Mouse (Mus musculus) limb, embryonic 13.5 days (tissue): ENCODE results near the gene Cacna1i. TPM values are rescaled to one million over a fixed set of nuclear protein-coding genes. Genes with fewer than 3 reads are reported as not detected.

Experiments
- ATAC-seq: fragments of 200-750 bp; cut with Nextera tagmentation; 2 replicates; pipeline ENCODE4 v1.8.0; 2017; ENCODE audit warnings: low read depth, moderate number of reproducible peaks, moderate TSS enrichment; ENCODE audit not compliant: low FRiP score
- H3K27ac ChIP-seq: fragments of 300-500 bp; sonication (generic); 2 replicates; pipeline ENCODE4 v1.5.1; 2015; ENCODE audit warnings: inconsistent platforms, mild to moderate bottlenecking, moderate library complexity
- H3K27me3 ChIP-seq: fragments of 300-500 bp; sonication (generic); 2 replicates; pipeline ENCODE4 v1.6.1; 2015; ENCODE audit warnings: mild to moderate bottlenecking, inconsistent platforms
- H3K36me3 ChIP-seq: fragments of 300-500 bp; sonication (generic); 2 replicates; pipeline ENCODE4 v1.6.1; 2015; ENCODE audit warnings: inconsistent platforms, mild to moderate bottlenecking, moderate library complexity
- H3K4me1 ChIP-seq: fragments of 300-500 bp; sonication (generic); 2 replicates; pipeline ENCODE4 v1.6.1; 2015; ENCODE audit warnings: inconsistent platforms
- H3K4me2 ChIP-seq: fragments of 300-500 bp; sonication (generic); replicated peaks from 2 replicates; pipeline ENCODE4 v1.6.1; 2015; ENCODE audit warnings: inconsistent platforms, mild to moderate bottlenecking, moderate library complexity
- H3K4me3 ChIP-seq: fragments of 300-500 bp; sonication (generic); 2 replicates; pipeline ENCODE4 v1.5.1; 2015; ENCODE audit warnings: moderate library complexity, mild to moderate bottlenecking, inconsistent platforms
- H3K9ac ChIP-seq: fragments of 300-500 bp; sonication (generic); 2 replicates; pipeline ENCODE4 v1.6.1; 2015; ENCODE audit warnings: mild to moderate bottlenecking, inconsistent platforms
- H3K9me3 ChIP-seq: fragments of 300-500 bp; sonication (generic); 2 replicates; pipeline ENCODE4 v1.6.1; 2016; ENCODE audit warnings: inconsistent platforms
- WGBS: fragments of 180-500 bp; shearing (Covaris S2); methylation state at CpG from one replicate; pipeline ENCODE4 v1.1.7; 2015; 5-methylcytosine and 5-hydroxymethylcytosine counted together
- polyA plus RNA-seq: library from polyadenylated mRNA; unstranded; fragments of >200 nt; fragmentation: Nextera tagmentation; extraction: Ambion mirVana; gene quantifications from 2 replicates; pipeline ENCODE4 v1.2.1, GENCODE M21; 2015

The Cacna1i gene
- polyA plus RNA-seq, 1 experiment from 2014 or later: 0.03 TPM

- Histone ChIP-seq H3K4me1 (no peaks in the 10 kb centered on the region), H3K4me2 (no peak overlapping the region), H3K9me3 (no peaks in the 10 kb centered on the region), H3K27ac (no peak overlapping the region), H3K4me3 (no peak overlapping the region), H3K36me3 (no peaks in the 10 kb centered on the region), H3K27me3 (no peaks in the 10 kb centered on the region), H3K9ac (no peak overlapping the region)
- ATAC-seq: no peak
- 87% methylated on average over 2 of the region's 2 CpGs for WGBS
Measured at GRCm38 (mm10) chr15:80387185-80387584, 100.1 kb downstream of the Cacna1i start.

- Histone ChIP-seq H3K4me2 (no peak overlapping the region), H3K9ac (no peak overlapping the region), H3K4me1 (no peaks in the 10 kb centered on the region), H3K9me3 (no peaks in the 10 kb centered on the region), H3K4me3 (no peak overlapping the region), H3K27me3 (no peaks in the 10 kb centered on the region), H3K36me3 (no peaks in the 10 kb centered on the region), H3K27ac (no peak overlapping the region)
- WGBS: 84% methylated on average over 14 of the region's 14 CpGs
- ATAC-seq: no peak
Measured at GRCm38 (mm10) chr15:80391791-80392190, 104.8 kb downstream of the Cacna1i start.

DNA sequence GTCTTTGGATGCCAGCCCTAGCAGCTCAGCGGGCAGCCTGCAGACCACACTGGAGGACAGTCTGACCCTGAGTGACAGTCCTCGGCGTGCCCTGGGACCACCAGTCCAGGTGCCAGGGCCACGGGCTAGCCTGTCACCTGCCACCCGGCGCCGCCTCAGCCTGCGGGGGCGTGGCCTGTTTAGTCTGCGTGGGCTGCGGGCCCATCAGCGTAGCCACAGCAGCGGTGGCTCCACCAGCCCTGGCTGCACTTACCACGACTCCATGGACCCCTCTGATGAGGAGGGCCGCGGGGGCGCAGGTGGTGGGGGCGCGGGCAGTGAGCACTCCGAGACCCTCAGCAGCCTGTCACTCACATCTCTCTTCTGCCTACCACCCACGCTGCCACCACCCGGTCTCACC lies 108.0 kb downstream of the Cacna1i start:
- H3K4me3 ChIP-seq: no peak overlapping the region
- no peak overlapping the region for H3K27ac ChIP-seq
- H3K9ac ChIP-seq: no peak overlapping the region
- H3K27me3 ChIP-seq: no peaks in the 10 kb centered on the region
- WGBS: 58% methylated on average over 22 of the region's 22 CpGs
- ATAC-seq: no peak
- H3K4me2 ChIP-seq: no peak overlapping the region
- H3K36me3 ChIP-seq: no peaks in the 10 kb centered on the region
- H3K4me1 ChIP-seq: no peaks in the 10 kb centered on the region
- H3K9me3 ChIP-seq: peaks cover 5% of the 10 kb centered on the region; the same call in 1 of the 2 replicates

DNA sequence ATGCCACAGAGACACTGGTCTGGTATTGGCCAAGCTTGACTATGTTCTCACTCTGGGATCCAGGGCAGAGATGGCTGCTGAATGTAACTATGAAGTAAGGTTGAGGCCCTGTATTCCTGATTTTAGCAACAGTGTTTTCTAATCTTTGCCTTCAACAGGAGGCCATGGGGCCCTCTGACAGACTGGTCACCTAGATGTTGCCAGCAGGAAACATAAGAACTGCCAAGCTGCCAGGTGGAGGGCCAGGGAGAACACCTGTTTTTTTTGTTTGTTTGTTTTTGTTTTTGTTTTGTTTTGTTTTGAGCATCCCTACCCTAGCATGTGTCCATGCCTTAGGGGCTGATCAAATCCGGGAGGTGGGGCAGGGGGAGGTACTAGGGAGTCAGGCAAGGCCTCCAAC lies 112.4 kb downstream of the Cacna1i start:
- no peaks in the 10 kb centered on the region for H3K27me3 ChIP-seq
- peaks cover 7% of the 10 kb centered on the region; the same call in 1 of the 2 replicates for H3K9me3 ChIP-seq
- no peak overlapping the region for H3K9ac ChIP-seq
- no peaks in the 10 kb centered on the region for H3K36me3 ChIP-seq
- H3K27ac ChIP-seq: no peak overlapping the region
- no peak overlapping the region for H3K4me3 ChIP-seq
- no peak overlapping the region for H3K4me2 ChIP-seq
- no peaks in the 10 kb centered on the region for H3K4me1 ChIP-seq
- 72% methylated on average over 1 of the region's 1 CpGs for WGBS
- no peak for ATAC-seq

GRCm38 (mm10) chr15:80401387-80401898 lies 114.4 kb downstream of the Cacna1i start:
- ATAC-seq: no peak

DNA sequence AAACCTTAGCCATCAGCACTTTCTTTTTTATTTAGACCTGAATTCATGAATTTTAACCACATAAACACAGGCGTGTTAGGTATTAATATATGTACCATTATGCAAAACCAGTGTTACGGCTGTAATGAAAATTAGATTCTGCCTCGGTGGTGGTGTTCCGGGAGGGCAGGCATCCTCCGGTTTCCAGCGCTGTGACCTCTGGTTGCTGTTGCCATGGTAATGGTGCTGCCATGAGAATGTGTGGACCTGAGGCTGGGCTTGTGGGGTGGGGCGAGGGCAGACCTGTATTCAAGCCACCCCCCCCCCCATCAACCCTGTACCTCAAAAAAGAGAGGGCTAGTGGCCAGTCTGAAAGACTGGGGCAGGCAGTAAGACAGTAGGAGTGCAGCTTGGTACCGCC lies 114.9 kb downstream of the Cacna1i start:
- Histone ChIP-seq H3K27me3 (no peaks in the 10 kb centered on the region), H3K36me3 (no peaks in the 10 kb centered on the region), H3K27ac (no peak overlapping the region), H3K4me1 (no peaks in the 10 kb centered on the region), H3K4me3 (no peak overlapping the region), H3K9ac (no peak overlapping the region), H3K9me3 (peaks cover 8% of the 10 kb centered on the region; the same call in 1 of the 2 replicates), H3K4me2 (no peak overlapping the region)
- 76% methylated on average over 8 of the region's 8 CpGs for WGBS
- no peak for ATAC-seq

More at GRCm38 (mm10) chr15:80401387-80401898, 114.4 kb downstream of the Cacna1i start:
- no peak overlapping the region for H3K27ac ChIP-seq
- no peaks in the 10 kb centered on the region for H3K27me3 ChIP-seq
- peaks cover 8% of the 10 kb centered on the region; the same call in 1 of the 2 replicates for H3K9me3 ChIP-seq
- 75% methylated on average over 2 of the region's 2 CpGs for WGBS
- H3K4me1 ChIP-seq: no peaks in the 10 kb centered on the region
- H3K4me3 ChIP-seq: no peak overlapping the region
- no peak overlapping the region for H3K9ac ChIP-seq
- H3K4me2 ChIP-seq: no peak overlapping the region
- no peaks in the 10 kb centered on the region for H3K36me3 ChIP-seq

- Histone ChIP-seq H3K4me2 (no peak overlapping the region), H3K27ac (no peak overlapping the region), H3K4me3 (no peak overlapping the region), H3K9me3 (0 out of 2 replicates have a peak, but pooled peaks cover 4% of the 10 kb centered on the region), H3K36me3 (no peaks in the 10 kb centered on the region), H3K9ac (no peak overlapping the region), H3K27me3 (no peaks in the 10 kb centered on the region), H3K4me1 (no peaks in the 10 kb centered on the region)
- no peak for ATAC-seq
- WGBS: 41% methylated on average over 1 of the region's 1 CpGs
Measured at GRCm38 (mm10) chr15:80407873-80408272, 120.8 kb downstream of the Cacna1i start.

DNA sequence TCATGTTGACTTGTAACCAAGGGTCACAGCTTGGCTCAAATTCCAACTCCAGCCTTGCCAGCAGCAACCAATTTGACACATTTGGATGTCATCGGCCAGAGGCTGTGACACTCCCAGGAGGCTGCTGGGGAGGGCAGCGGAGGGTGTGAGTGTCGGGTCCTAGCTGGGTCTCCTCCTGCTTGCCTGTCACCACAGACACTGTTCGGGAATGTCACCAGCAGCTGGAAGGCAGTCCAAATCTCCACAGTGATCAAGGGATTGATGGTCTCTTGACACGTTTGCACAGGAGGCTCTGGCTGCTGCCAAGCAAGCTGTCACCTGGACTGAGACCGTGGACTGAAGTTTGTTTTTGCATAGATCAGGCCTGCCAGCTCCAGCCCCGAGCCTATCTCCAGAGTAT lies 123.6 kb downstream of the Cacna1i start:
- H3K4me1 ChIP-seq: 0 out of 2 replicates have a peak, but pooled peaks cover 5% of the 10 kb centered on the region
- no peak overlapping the region for H3K4me2 ChIP-seq
- 55% methylated on average over 7 of the region's 7 CpGs for WGBS
- no peaks in the 10 kb centered on the region for H3K9me3 ChIP-seq
- no peak overlapping the region for H3K9ac ChIP-seq
- H3K36me3 ChIP-seq: no peaks in the 10 kb centered on the region
- no peaks in the 10 kb centered on the region for H3K27me3 ChIP-seq
- no peak overlapping the region for H3K27ac ChIP-seq
- H3K4me3 ChIP-seq: no peak overlapping the region
- ATAC-seq: no peak

DNA sequence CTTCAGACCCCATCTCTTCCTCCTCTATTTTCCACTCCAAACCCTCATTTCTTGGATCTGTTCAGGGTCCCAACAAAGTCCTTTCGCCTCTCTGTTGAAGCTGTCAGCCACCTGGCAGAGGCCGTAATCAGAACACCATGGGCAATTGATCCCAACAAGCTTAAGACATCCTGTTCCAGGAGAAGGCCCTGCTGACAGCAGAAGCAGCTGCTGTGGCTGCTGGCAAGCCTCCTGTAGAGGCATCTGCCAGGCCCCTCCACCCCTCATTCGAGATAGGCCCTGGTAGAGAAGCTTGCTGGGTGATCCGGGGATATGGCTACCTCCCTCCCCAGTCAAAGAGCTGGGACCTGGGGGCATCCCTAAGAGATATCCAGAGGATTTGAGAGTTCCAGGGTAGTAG lies 126.0 kb downstream of the Cacna1i start:
- ATAC-seq: no peak
- no peak overlapping the region for H3K9ac ChIP-seq
- H3K27me3 ChIP-seq: no peaks in the 10 kb centered on the region
- no peak overlapping the region for H3K4me3 ChIP-seq
- H3K4me2 ChIP-seq: no peak overlapping the region
- 61% methylated on average over 4 of the region's 4 CpGs for WGBS
- no peaks in the 10 kb centered on the region for H3K36me3 ChIP-seq
- H3K9me3 ChIP-seq: no peaks in the 10 kb centered on the region
- peaks cover 9% of the 10 kb centered on the region; the same call in 1 of the 2 replicates for H3K4me1 ChIP-seq
- no peak overlapping the region for H3K27ac ChIP-seq

DNA sequence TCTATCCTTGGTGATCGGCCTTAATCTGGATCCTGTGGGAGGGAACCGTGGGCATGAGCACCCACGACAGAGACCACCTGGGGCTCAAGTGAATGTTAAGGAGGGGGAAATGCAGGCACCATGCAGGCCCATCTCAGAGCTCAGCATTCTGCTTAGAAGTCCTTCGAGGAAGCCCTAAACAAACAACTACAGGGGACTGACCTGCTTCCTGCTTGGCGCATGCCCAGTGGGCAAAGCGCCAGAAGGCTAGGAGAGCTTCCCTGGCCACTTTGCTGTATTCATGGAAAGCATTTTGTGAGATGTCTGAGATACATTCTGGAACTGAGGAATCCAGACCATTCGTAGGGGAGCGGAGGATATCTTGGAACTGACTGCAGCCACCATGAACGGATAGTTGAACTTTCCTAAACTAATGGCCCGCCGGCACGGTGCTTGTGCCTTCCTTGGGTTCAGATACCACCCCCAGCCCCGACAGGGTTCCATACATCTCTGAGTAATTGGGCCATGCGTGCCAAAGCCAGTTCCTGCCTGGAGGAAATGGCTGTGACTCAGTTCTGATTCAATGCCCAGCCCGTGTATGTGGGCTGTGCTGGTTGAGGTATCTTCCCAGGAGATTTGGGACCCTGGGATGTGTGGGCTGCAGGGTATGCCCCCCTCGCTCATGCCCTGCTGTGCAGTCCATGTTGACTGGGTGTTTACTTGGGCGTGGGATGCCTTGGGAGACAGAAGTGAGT lies 127.1 kb downstream of the Cacna1i start:
- Histone ChIP-seq H3K36me3 (no peaks in the 10 kb centered on the region), H3K27ac (no peak overlapping the region), H3K9ac (no peak overlapping the region), H3K4me3 (no peak overlapping the region), H3K4me1 (peaks cover 9% of the 10 kb centered on the region; the same call in 1 of the 2 replicates), H3K9me3 (no peaks in the 10 kb centered on the region), H3K4me2 (no peak overlapping the region), H3K27me3 (no peaks in the 10 kb centered on the region)
- no peak for ATAC-seq
- WGBS: 85% methylated on average over 17 of the region's 17 CpGs

- H3K27ac ChIP-seq: no peak overlapping the region
- no peak for ATAC-seq
- 86% methylated on average over 4 of the region's 4 CpGs for WGBS
- no peaks in the 10 kb centered on the region for H3K9me3 ChIP-seq
- no peak overlapping the region for H3K4me2 ChIP-seq
- H3K4me3 ChIP-seq: no peak overlapping the region
- H3K9ac ChIP-seq: no peak overlapping the region
- H3K36me3 ChIP-seq: no peaks in the 10 kb centered on the region
- no peaks in the 10 kb centered on the region for H3K27me3 ChIP-seq
- peaks cover 9% of the 10 kb centered on the region; the same call in 1 of the 2 replicates for H3K4me1 ChIP-seq
Measured at GRCm38 (mm10) chr15:80415132-80415531, 128.1 kb downstream of the Cacna1i start.

- Histone ChIP-seq H3K4me1 (peaks cover 9% of the 10 kb centered on the region; the same call in 1 of the 2 replicates), H3K4me2 (no peak overlapping the region), H3K9me3 (no peaks in the 10 kb centered on the region), H3K36me3 (no peaks in the 10 kb centered on the region), H3K4me3 (no peak overlapping the region), H3K9ac (no peak overlapping the region), H3K27ac (no peak overlapping the region), H3K27me3 (no peaks in the 10 kb centered on the region)
- 47% methylated on average over 8 of the region's 9 CpGs for WGBS
- ATAC-seq: no peak
Measured at GRCm38 (mm10) chr15:80417066-80417465, 130.0 kb downstream of the Cacna1i start.
